Mouse (Mus musculus) heart, embryonic 12.5 days (tissue): Measurements from ENCODE around the gene Kif1a. TPM values are rescaled to one million over a fixed set of nuclear protein-coding genes. Genes with fewer than 3 reads are reported as not detected.
A peak's percentile ranks its signal among the peaks of the same experiment; 100 is the strongest.

Source experiments
- ATAC-seq: fragments of 200-750 bp; cut with Nextera tagmentation; 2 replicates; pipeline ENCODE4 v1.8.0; 2017; ENCODE audit warnings: moderate TSS enrichment, moderate library complexity; ENCODE audit not compliant: insufficient number of reproducible peaks, low FRiP score
- H3K27ac ChIP-seq: fragments of 300-500 bp; sonication (generic); 2 replicates; pipeline ENCODE4 v1.5.1; 2016; ENCODE audit warnings: mild to moderate bottlenecking, moderate library complexity; ENCODE audit not compliant: poor library complexity, severe bottlenecking
- H3K27me3 ChIP-seq: fragments of 300-500 bp; sonication (generic); replicated peaks from 2 replicates; pipeline ENCODE4 v1.6.1; 2016; ENCODE audit warnings: mild to moderate bottlenecking, moderate library complexity
- H3K36me3 ChIP-seq: fragments of 300-500 bp; sonication (generic); 2 replicates; pipeline ENCODE4 v1.6.1; 2016; ENCODE audit warnings: mild to moderate bottlenecking, moderate library complexity
- H3K4me1 ChIP-seq: fragments of 300-500 bp; sonication (generic); replicated peaks from 2 replicates; pipeline ENCODE4 v1.6.1; 2016; ENCODE audit warnings: mild to moderate bottlenecking
- H3K4me2 ChIP-seq: fragments of 300-500 bp; sonication (generic); 2 replicates; pipeline ENCODE4 v1.6.1; 2016; ENCODE audit warnings: mild to moderate bottlenecking, moderate library complexity
- H3K4me3 ChIP-seq: fragments of 300-500 bp; sonication (generic); 2 replicates; pipeline ENCODE4 v1.5.1; 2016; ENCODE audit warnings: mild to moderate bottlenecking
- H3K9ac ChIP-seq: fragments of 300-500 bp; sonication (generic); 2 replicates; pipeline ENCODE4 v1.6.1; 2016; ENCODE audit warnings: mild to moderate bottlenecking, moderate library complexity
- H3K9me3 ChIP-seq: fragments of 300-500 bp; sonication (generic); replicated peaks from 2 replicates; pipeline ENCODE4 v1.6.1; 2016; ENCODE audit warnings: mild to moderate bottlenecking, moderate library complexity
- WGBS: fragments of 180-500 bp; shearing (Covaris S2); methylation state at CpG from one replicate; pipeline ENCODE4 v1.1.7; 2016; 5-methylcytosine and 5-hydroxymethylcytosine counted together
- polyA plus RNA-seq: library from polyadenylated mRNA; unstranded; fragments of >200 nt; fragmentation: Nextera tagmentation; extraction: Ambion mirVana; gene quantifications from 2 replicates; pipeline ENCODE4 v1.2.1, GENCODE M21; 2016

Gene Kif1a
- polyA plus RNA-seq = 7.4 and 7.7 TPM in 2 replicates

DNA sequence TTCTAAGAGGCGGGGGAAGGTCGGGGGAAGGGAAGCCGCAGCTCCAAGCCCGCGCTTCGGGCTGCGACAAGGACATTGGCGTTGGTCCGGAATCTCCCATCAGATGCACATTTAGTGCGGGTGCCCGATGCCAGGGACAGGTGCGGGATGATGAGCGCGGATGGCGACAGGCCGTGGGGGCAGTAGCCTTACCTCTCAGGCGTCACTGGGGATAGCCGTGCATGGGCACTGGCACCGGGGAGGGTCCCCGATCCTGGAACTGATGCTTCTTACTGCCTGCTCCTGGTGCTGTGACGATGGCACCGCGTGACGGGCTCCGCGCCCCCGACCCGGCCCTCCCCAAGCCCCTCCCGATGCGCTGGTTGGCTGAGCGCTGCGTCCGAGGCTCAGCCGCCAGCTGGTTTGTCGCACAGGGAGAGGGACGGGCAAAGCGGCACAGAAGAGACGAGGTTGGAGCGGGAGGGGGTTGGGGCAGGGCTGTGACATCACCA is at the start of gene Kif1a:
Kif1a (minus strand) TSS at position 381 of the 491 bp plus-strand sequence.
- Histone ChIP-seq H3K27ac (no peak within 1 kb of the TSS), H3K9me3 (no peaks in the 10 kb centered on the region), H3K36me3 (no peaks in the 10 kb centered on the region), H3K9ac (peak within 1 kb of the TSS; percentile 62), H3K4me3 (peak within 1 kb of the TSS; percentile 58), H3K27me3 (peaks cover 79% of the 10 kb centered on the region), H3K4me1 (peaks cover 18% of the 10 kb centered on the region), H3K4me2 (peak within 1 kb of the TSS; percentile 96)
- WGBS = 2% methylated on average over 39 of the region's 39 CpGs
- peak; percentile 74 for ATAC-seq

DNA sequence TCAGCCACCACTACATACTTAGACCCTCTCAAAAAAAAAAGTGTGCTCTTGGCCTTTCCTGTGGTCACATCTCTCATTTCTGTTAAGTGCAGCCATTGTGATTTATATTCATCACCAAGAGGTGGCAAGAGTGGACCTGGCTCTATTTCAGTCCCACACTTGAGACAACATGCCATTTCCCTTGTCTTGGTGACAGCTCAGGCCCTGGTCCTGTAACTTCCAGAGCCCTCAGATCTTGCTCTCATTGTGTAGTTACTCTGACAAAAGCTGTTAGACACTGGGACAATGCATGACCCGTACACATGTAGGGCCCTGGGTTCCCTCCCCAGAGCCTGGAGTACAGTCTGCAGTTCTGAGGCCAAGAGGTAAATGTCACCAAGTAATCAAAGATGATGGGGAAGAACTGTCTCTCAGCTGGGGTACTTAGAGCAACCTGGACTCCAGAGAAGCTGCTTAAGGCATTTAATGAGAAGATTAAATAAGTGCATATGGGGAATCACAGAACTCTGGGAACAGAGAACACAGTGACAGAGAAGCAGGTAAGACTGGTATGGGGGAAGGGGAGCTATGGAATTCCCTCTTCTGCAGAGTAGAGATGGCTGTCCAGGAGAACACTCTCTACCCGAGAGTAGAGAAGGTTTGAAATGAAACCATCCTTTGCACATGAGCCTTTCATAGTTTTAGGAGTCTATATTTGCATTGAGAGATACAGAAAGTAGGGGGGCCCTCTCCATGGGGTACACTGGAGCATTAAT is 49.3 kb upstream of the Kif1a start:
- Histone ChIP-seq H3K36me3 (no peaks in the 10 kb centered on the region), H3K4me1 (peaks cover 4% of the 10 kb centered on the region; the same call in 1 of the 2 replicates), H3K27me3 (peaks cover 57% of the 10 kb centered on the region), H3K9me3 (no peaks in the 10 kb centered on the region), H3K9ac (no peak overlapping the region), H3K4me2 (no peak overlapping the region), H3K4me3 (no peak overlapping the region), H3K27ac (no peak overlapping the region; the same call in 1 of the 2 replicates)
- WGBS = 45% methylated on average over 2 of the region's 2 CpGs
- ATAC-seq = no peak

DNA sequence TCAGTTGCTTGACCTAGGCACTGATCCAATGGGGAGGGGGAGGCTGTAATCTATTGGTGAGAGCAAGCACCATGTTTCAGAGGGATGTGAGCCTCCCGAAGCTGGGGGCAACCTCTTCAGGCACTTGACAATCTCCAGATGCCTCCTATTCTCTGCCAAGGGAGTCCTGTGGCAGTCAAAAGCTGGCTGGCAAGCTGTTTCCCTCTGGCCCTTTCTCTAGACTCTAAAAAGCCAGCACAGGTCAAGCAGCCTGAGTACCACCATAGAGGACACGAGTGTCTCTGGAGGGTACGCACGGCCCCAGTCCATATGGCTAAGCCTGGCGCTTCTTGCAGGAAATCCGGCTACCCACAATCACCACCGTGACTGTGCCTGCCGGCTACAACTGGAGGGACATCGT is 42.4 kb upstream of the Kif1a start:
- H3K9me3 ChIP-seq = no peaks in the 10 kb centered on the region
- H3K27ac ChIP-seq = no peak overlapping the region
- no peaks in the 10 kb centered on the region for H3K36me3 ChIP-seq
- no peak for ATAC-seq
- no peak overlapping the region for H3K4me2 ChIP-seq
- H3K4me1 ChIP-seq = peaks cover 13% of the 10 kb centered on the region
- H3K27me3 ChIP-seq = peaks cover 53% of the 10 kb centered on the region
- no peak overlapping the region for H3K9ac ChIP-seq
- WGBS = 67% methylated on average over 9 of the region's 9 CpGs
- no peak overlapping the region for H3K4me3 ChIP-seq

DNA sequence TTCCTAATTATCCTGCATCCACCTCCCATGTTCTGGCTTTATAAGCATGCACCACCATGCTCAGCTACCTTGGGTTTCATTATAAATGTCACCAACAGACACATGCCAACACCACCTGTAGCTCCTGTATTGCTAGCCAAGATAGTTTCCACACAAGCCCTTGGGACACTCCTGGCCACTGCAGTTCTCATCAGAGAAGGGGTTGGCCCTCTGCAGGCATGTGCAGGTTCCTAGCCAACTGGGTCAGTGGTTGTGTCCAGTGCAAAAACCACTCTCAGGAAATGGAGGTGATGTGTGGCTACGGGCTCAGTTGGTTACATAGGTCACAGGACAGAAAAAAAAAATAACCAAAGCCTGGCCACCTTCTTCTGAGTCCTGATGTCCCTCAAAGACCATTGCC is 41.1 kb upstream of the Kif1a start:
- Histone ChIP-seq H3K27ac (no peak overlapping the region), H3K9ac (no peak overlapping the region), H3K4me3 (no peak overlapping the region), H3K9me3 (no peaks in the 10 kb centered on the region), H3K4me1 (peaks cover 21% of the 10 kb centered on the region), H3K4me2 (no peak overlapping the region), H3K36me3 (no peaks in the 10 kb centered on the region), H3K27me3 (peaks cover 51% of the 10 kb centered on the region)
- ATAC-seq = no peak
- WGBS = 86% methylated on average over 1 of the region's 1 CpGs

DNA sequence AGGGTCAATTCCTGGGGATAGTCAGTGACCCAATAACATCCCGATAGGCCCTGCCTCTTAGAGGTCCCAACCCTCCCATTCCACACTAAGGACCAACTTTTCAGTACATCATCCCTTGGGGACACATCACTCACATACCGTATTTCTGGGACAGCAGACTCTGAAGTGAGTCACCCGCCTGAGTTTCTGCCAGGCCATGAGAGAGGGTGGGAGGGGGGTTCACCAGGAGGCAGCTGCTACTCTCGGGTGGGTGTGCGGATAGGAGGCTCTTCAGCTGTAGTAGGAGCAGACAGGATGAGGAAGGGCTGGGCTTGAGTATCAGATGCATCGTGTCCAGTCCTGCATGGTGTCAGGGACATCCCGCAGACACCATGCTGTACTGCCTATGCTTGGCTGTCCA is 38.0 kb upstream of the Kif1a start:
- Histone ChIP-seq H3K4me1 (peaks cover 28% of the 10 kb centered on the region), H3K4me3 (no peak overlapping the region), H3K4me2 (no peak overlapping the region), H3K27ac (no peak overlapping the region), H3K9ac (no peak overlapping the region), H3K27me3 (peaks cover 58% of the 10 kb centered on the region), H3K36me3 (no peaks in the 10 kb centered on the region), H3K9me3 (no peaks in the 10 kb centered on the region)
- WGBS = 60% methylated on average over 7 of the region's 7 CpGs
- ATAC-seq = no peak

DNA sequence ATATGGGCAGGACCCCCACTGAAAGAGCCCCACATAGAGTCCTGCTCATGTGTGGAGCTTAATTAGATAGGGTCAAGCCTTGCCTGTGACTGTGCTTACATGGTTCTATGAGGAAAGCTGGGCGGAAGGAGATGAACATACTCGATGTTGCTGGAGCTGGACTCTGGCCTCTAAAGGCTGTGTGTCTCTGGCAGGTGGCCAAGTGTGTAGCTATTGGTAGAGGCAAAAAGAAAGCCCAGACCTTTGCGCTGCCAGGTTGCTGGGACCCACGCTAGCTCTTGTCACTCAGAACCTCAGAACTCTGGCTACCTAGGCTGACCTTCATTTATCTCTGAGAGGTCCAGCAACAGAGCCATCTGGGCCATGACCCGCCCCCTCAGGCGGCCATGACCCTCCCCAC is 36.8 kb upstream of the Kif1a start:
- H3K27me3 ChIP-seq = peaks cover 55% of the 10 kb centered on the region
- peaks cover 17% of the 10 kb centered on the region for H3K4me1 ChIP-seq

DNA sequence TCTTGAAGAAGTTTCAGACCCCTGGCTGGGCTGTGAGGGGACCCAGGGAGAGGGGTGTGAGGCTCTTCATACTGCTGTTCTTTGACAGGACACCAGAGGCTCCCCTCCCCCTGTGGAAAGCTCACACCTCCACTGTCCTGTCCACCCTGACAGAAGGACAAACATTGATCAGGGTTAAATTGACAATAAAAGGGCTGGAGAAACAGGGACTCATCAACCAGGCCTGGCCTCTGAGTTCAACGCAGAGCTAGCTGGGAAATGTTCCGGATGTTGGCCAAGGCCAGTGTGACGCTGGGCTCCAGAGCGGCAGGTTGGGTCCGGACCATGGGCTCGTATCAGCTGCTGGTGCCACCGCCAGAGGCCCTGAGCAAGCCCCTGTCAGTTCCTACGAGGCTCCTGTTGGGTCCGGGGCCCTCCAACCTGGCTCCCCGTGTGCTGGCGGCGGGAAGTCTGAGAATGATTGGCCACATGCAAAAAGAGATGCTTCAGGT is 33.3 kb upstream of the Kif1a start, which contains the start of gene Agxt:
Agxt (plus strand) TSS at position 205 of the 491 bp plus-strand sequence.
- peaks cover 17% of the 10 kb centered on the region for H3K4me1 ChIP-seq
- H3K27ac ChIP-seq = no peak within 1 kb of the TSS
- H3K9me3 ChIP-seq = no peaks in the 10 kb centered on the region
- 81% methylated on average over 12 of the region's 12 CpGs for WGBS
- H3K4me2 ChIP-seq = no peak within 1 kb of the TSS
- H3K9ac ChIP-seq = no peak within 1 kb of the TSS
- peaks cover 51% of the 10 kb centered on the region; the same call in 1 of the 2 replicates for H3K27me3 ChIP-seq
- H3K36me3 ChIP-seq = no peaks in the 10 kb centered on the region
- ATAC-seq = no peak
- no peak within 1 kb of the TSS for H3K4me3 ChIP-seq

More for the DNA sequence above, 36.8 kb upstream of the Kif1a start:
- no peaks in the 10 kb centered on the region for H3K9me3 ChIP-seq
- H3K36me3 ChIP-seq = no peaks in the 10 kb centered on the region
- H3K27ac ChIP-seq = no peak overlapping the region
- ATAC-seq = no peak
- H3K9ac ChIP-seq = no peak overlapping the region
- H3K4me3 ChIP-seq = no peak overlapping the region
- no peak overlapping the region for H3K4me2 ChIP-seq
- WGBS = 66% methylated on average over 6 of the region's 6 CpGs

DNA sequence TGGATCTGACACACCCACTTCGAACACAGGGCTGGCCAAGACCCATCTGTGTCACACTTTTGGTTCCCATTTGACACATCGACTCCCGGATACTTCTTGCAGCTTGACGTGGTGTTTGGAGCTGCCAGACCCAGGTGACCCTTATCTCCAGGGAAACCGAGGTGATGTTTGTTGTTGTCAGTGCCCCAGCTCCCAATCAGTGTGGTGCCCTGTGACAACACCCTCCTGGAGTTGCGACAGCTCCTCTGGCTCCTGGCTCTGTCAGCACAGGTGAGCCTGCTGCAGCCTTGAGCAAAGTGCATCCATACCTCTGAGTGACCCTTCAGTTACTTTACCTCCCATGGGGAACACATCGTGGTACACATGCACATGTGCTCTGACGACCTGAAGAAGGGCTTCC is 30.9 kb upstream of the Kif1a start:
- Histone ChIP-seq H3K4me2 (no peak overlapping the region), H3K9me3 (no peaks in the 10 kb centered on the region), H3K27ac (no peak overlapping the region), H3K4me1 (peaks cover 9% of the 10 kb centered on the region), H3K9ac (no peak overlapping the region), H3K36me3 (no peaks in the 10 kb centered on the region), H3K4me3 (no peak overlapping the region), H3K27me3 (peaks cover 53% of the 10 kb centered on the region)
- WGBS = 47% methylated on average over 8 of the region's 8 CpGs
- no peak for ATAC-seq

DNA sequence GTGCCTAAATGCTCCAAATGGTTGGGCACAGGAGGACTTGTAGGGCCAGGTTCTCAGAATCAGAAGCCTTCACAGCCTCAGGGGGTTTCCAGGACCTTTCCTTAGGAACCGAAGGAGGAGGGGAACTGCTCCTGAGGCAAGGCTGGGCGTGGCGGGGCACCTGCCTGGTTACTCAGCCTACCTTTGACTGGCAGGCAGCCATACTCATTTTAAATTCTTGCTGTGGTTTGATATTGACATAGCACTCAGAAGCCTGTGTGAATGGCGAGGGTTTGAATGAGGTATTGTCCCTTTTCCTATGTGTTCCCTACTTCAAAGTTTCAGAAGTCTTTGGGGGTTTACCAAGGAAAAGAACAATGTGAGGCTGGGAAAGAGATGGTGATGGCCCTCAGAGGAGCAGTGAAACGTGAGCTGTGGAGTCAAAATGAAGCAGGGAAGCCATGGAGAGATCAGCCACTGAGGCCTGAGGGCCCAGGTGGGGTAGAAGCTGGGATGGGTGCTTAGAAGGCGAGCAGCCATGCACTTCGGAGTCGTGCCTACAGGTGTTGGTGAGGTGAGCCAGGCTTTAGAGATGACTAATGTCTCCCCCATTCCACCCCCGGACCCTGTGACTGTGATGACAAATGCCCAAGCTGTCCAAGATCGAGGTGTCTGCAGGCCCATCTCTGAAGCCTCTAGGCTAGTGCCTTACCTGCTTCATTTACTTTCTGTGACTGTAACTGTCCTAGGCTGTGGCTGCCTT is 28.7 kb upstream of the Kif1a start:
- ATAC-seq = no peak
- 0 out of 2 replicates have a peak, but pooled peaks cover under 1% of the 10 kb centered on the region for H3K4me1 ChIP-seq
- H3K27me3 ChIP-seq = peaks cover 34% of the 10 kb centered on the region
- 66% methylated on average over 10 of the region's 10 CpGs for WGBS
- H3K9ac ChIP-seq = no peak overlapping the region
- no peaks in the 10 kb centered on the region for H3K9me3 ChIP-seq
- H3K36me3 ChIP-seq = no peaks in the 10 kb centered on the region
- no peak overlapping the region for H3K4me3 ChIP-seq
- no peak overlapping the region for H3K4me2 ChIP-seq
- no peak overlapping the region for H3K27ac ChIP-seq

DNA sequence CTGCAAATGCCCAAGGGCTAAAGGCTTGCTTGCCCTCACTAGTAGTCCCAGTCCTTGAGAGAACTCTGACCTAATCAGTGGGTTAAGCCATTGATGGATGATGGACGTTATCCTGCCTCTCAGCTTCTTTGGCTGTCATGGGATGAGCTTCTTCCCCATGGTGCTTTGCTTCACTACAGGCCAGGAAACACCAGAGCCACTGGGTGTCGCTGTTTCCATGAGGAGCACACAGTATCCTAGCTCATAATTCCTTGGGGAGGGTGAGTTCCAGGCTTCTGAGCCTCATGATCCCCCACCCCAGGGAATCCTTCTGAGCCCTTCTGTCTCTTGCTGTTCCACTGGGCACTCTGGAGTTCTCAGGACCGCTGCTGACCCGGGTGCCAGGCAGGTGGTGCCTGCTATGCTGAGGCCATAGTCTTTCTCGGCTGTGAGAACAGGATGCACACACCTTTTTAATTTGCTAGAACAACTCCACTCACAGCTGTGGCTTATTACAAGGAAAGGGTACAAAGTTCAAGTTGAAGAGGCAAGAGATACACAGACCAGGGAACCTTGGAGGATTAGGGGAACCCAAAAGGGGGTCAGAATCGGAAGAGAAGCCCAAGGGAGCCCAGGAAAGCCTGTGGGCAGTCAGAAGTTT is 27.1 kb upstream of the Kif1a start:
- H3K27ac ChIP-seq = no peak overlapping the region
- peaks cover 25% of the 10 kb centered on the region for H3K27me3 ChIP-seq
- 33% methylated on average over 6 of the region's 6 CpGs for WGBS
- no peak overlapping the region for H3K4me2 ChIP-seq
- no peak overlapping the region for H3K4me3 ChIP-seq
- no peak for ATAC-seq
- no peaks in the 10 kb centered on the region for H3K36me3 ChIP-seq
- no peak overlapping the region for H3K9ac ChIP-seq
- no peaks in the 10 kb centered on the region for H3K9me3 ChIP-seq
- H3K4me1 ChIP-seq = no peaks in the 10 kb centered on the region

DNA sequence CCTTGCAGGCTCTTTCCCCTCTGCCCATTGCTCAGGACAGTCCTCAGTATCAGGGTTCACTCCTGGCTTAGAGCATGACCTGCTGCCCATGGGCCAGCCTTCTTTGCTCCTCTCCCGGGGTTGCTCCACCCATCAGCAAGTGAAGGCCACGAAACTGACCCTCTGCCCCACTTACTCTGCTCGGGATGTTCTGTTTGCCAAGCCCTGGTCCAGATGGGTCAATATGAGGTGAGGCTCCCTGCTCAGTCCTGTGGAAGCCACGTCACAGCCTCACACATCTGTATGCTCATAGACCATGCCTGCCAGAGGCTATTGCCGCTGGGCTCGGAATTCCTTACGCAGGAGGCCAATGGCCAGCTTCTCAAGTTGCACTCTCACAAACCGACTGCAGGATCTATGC is 26.5 kb upstream of the Kif1a start:
- Histone ChIP-seq H3K4me2 (no peak overlapping the region), H3K9me3 (no peaks in the 10 kb centered on the region), H3K4me3 (no peak overlapping the region), H3K9ac (no peak overlapping the region), H3K27me3 (peaks cover 23% of the 10 kb centered on the region), H3K27ac (no peak overlapping the region), H3K36me3 (no peaks in the 10 kb centered on the region), H3K4me1 (no peaks in the 10 kb centered on the region)
- no peak for ATAC-seq
- 75% methylated on average over 8 of the region's 8 CpGs for WGBS
